Mouse (Mus musculus) G1E (cell line): ENCODE data around the gene Hmgcs2. TPM values are rescaled to one million over a fixed set of nuclear protein-coding genes. Genes with fewer than 3 reads are reported as not detected.

Experiments
- ATAC-seq: 2 replicates; pipeline ENCODE4 v1.8.0; 2016; ENCODE audit warnings: mild to moderate bottlenecking; ENCODE audit not compliant: insufficient number of reproducible peaks, poor library complexity, low FRiP score, severe bottlenecking; ENCODE audit errors: extremely low read depth
- DNase-seq: peaks from one replicate; pipeline ENCODE4 v3.0.0; 2012; ENCODE audit warnings: low spot score
- H3K27me3 ChIP-seq: 2 replicates; pipeline ENCODE4 v1.6.1; 2012; ENCODE audit warnings: mild to moderate bottlenecking, low read length, inconsistent platforms; ENCODE audit not compliant: insufficient read depth
- H3K36me3 ChIP-seq: replicated peaks from 2 replicates; pipeline ENCODE3; 2012; ENCODE audit warnings: mild to moderate bottlenecking, inconsistent platforms
- H3K4me1 ChIP-seq: 2 replicates; pipeline ENCODE4 v1.6.1; 2012; ENCODE audit warnings: low read depth, low read length, inconsistent platforms, mixed read lengths; ENCODE audit not compliant: insufficient read depth
- H3K4me3 ChIP-seq: 2 replicates; pipeline ENCODE4 v1.5.1; 2012; ENCODE audit warnings: low read depth, mild to moderate bottlenecking, inconsistent platforms, low read length, moderate library complexity, mixed read lengths
- H3K9me3 ChIP-seq: replicated peaks from 2 replicates; pipeline ENCODE4 v1.6.1; 2012; ENCODE audit warnings: inconsistent platforms
- CTCF ChIP-seq: IDR thresholded peaks from 2 replicates; pipeline ENCODE4 v1.5.1; 2012; ENCODE audit warnings: low read depth, low read length, inconsistent platforms, mixed read lengths
- GATA1 ChIP-seq: IDR thresholded peaks from 2 replicates; pipeline ENCODE4 v1.6.1; 2012; ENCODE audit warnings: borderline replicate concordance, low read length, inconsistent platforms, mixed read lengths
- GATA2 ChIP-seq: IDR thresholded peaks from 2 replicates; pipeline ENCODE4 v1.6.1; 2012; ENCODE audit warnings: low read depth, low read length, inconsistent platforms, borderline replicate concordance
- POLR2AphosphoS5 ChIP-seq: IDR thresholded peaks from 2 replicates; pipeline ENCODE4 v1.6.1; 2012; ENCODE audit warnings: low read depth, low read length, inconsistent platforms; ENCODE audit not compliant: insufficient replicate concordance
- TAL1 ChIP-seq: conservative IDR thresholded peaks from 2 replicates; pipeline ENCODE4 v1.6.1; 2012; ENCODE audit warnings: low read depth, low read length, inconsistent platforms, mixed read lengths
- polyA plus RNA-seq: library from polyadenylated mRNA; stranded (reverse); fragments of >175 nt; gene quantifications from 2 replicates; pipeline ENCODE4 v1.2.3, GENCODE M21; 2012
- total RNA-seq, 2 experiments: library from RNA; stranded (forward) in 1 of 2; stranded (reverse) in 1 of 2; fragments of 200-1000 nt in 1 of 2; fragments of >200 nt in 1 of 2; fragmentation: Nextera tagmentation in 1 of 2; gene quantifications; 2 replicates each; pipeline ENCODE4 v1.2.3; 2014 to 2017

The Hmgcs2 gene
- not detected in 2 replicates for total RNA-seq (2014; fragmentation: Nextera tagmentation)
- total RNA-seq (2017): 0.06 TPM in 1 of 2 replicates, not detected in the other
- not detected in 2 replicates for polyA plus RNA-seq

- ATAC-seq (no peak), DNase-seq (no peak)
- Histone ChIP-seq H3K4me3 (no peak within 1 kb of the TSS), H3K9me3 (peaks cover 59% of the 10 kb centered on the region), H3K36me3 (no peaks in the 10 kb centered on the region), H3K4me1 (no peaks in the 10 kb centered on the region), H3K27me3 (no peaks in the 10 kb centered on the region)
- TF ChIP-seq POLR2AphosphoS5 (no peak), GATA2 (no peak), CTCF (no peak), GATA1 (no peak), TAL1 (no peak)
Observed at GRCm38 (mm10) chr3:98280204-98280932, at the start of gene Hmgcs2. TSS of gene Hmgcs2 (plus strand) at chr3:98280435.

DNA sequence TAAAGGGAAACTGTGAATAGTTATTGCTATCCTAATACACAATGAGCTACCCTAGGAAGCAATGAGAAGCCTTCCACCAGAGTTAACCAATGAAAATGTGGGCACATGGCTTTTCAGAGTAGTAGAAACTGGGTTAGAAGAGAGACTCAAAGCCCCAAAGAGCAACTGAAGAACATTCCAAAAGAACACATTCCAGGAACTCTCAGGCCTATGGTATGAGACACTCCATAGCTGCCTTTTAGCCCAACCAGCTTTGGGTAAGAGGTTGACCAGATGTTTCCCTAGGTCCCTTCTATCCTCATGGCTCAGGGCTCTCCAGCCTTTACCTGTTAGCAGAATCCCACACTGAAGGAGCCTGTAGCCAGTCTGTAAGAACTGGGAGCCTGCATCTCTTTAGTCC, 46.7 kb upstream of the Hmgcs2 start:
- DNase-seq (no peak), ATAC-seq (no peak)
- Histone ChIP-seq H3K27me3 (no peaks in the 10 kb centered on the region), H3K4me1 (no peaks in the 10 kb centered on the region), H3K4me3 (no peak overlapping the region), H3K36me3 (no peaks in the 10 kb centered on the region), H3K9me3 (peaks cover 54% of the 10 kb centered on the region)
- TF ChIP-seq GATA2 (no peak), CTCF (no peak), TAL1 (no peak), POLR2AphosphoS5 (no peak), GATA1 (no peak)

DNA sequence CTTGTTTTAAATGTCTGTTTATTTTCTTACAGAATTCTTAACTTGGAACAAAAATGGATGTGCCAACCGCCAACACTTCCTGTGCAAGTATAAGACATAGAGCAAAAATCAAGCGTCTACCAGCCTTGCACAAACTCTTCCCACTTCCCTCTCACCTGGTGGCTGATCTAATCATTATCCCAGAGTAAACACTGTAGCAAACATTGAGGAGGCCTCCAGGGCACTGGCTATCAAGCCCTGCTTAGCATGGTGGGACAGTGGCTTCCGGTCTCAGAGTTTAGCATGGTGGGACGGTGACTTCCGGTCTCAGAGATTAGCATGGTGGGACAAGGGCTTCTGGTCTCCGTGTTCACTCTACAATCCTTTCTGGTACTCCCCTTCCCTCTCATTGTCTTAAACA, 44.0 kb upstream of the Hmgcs2 start:
- peaks cover 59% of the 10 kb centered on the region for H3K9me3 ChIP-seq
- H3K36me3 ChIP-seq: no peaks in the 10 kb centered on the region
- H3K27me3 ChIP-seq: no peaks in the 10 kb centered on the region
- no peak overlapping the region for H3K4me3 ChIP-seq
- no peak for ATAC-seq
- no peak for TF ChIP-seq TAL1
- no peak for TF ChIP-seq GATA1
- TF ChIP-seq CTCF: no peak
- no peak for TF ChIP-seq POLR2AphosphoS5
- DNase-seq: no peak
- H3K4me1 ChIP-seq: no peaks in the 10 kb centered on the region

GRCm38 (mm10) chr3:98237240-98237639, 43.0 kb upstream of the Hmgcs2 start:
- no peak overlapping the region for H3K4me3 ChIP-seq

GRCm38 (mm10) chr3:98238150-98238549, 42.1 kb upstream of the Hmgcs2 start:
- Histone ChIP-seq H3K27me3 (no peaks in the 10 kb centered on the region), H3K9me3 (peaks cover 68% of the 10 kb centered on the region), H3K36me3 (no peaks in the 10 kb centered on the region), H3K4me3 (no peak overlapping the region), H3K4me1 (no peaks in the 10 kb centered on the region)
- ATAC-seq (no peak), DNase-seq (no peak)
- TF ChIP-seq GATA1 (no peak), CTCF (no peak), POLR2AphosphoS5 (no peak), TAL1 (no peak), GATA2 (no peak)

More at GRCm38 (mm10) chr3:98237240-98237639, 43.0 kb upstream of the Hmgcs2 start:
- H3K27me3 ChIP-seq: no peaks in the 10 kb centered on the region
- H3K4me1 ChIP-seq: no peaks in the 10 kb centered on the region
- H3K9me3 ChIP-seq: peaks cover 66% of the 10 kb centered on the region
- DNase-seq (no peak), ATAC-seq (no peak)
- H3K36me3 ChIP-seq: no peaks in the 10 kb centered on the region
- TF ChIP-seq GATA2 (no peak), GATA1 (no peak), TAL1 (no peak), POLR2AphosphoS5 (no peak), CTCF (no peak)

- no peak for TF ChIP-seq GATA1
- TF ChIP-seq POLR2AphosphoS5: no peak
- TF ChIP-seq TAL1: no peak
- TF ChIP-seq CTCF: no peak
- TF ChIP-seq GATA2: no peak
- no peak for ATAC-seq
Observed at GRCm38 (mm10) chr3:98242051-98242450, 38.2 kb upstream of the Hmgcs2 start.

More at GRCm38 (mm10) chr3:98242051-98242450, 38.2 kb upstream of the Hmgcs2 start:
- no peaks in the 10 kb centered on the region for H3K27me3 ChIP-seq
- DNase-seq: no peak
- H3K4me1 ChIP-seq: no peaks in the 10 kb centered on the region
- no peak overlapping the region for H3K4me3 ChIP-seq
- H3K9me3 ChIP-seq: peaks cover 54% of the 10 kb centered on the region
- no peaks in the 10 kb centered on the region for H3K36me3 ChIP-seq
